Mouse (Mus musculus) cerebellum, adult 2 months (tissue): ENCODE data around the gene Wwp2.

Experiments
- CTCF ChIP-seq: fragments of 200-500 bp; IDR thresholded peaks from 2 replicates; pipeline ENCODE4 v1.5.1; 2011; ENCODE audit warnings: low read depth, mild to moderate bottlenecking, control low read depth, low read length, moderate library complexity, borderline replicate concordance; ENCODE audit not compliant: insufficient read depth
- POLR2A ChIP-seq: fragments of 200-500 bp; IDR thresholded peaks from 2 replicates; pipeline ENCODE4 v1.6.1; 2011; ENCODE audit warnings: low read length, control low read depth, borderline replicate concordance; ENCODE audit not compliant: insufficient read depth

DNA sequence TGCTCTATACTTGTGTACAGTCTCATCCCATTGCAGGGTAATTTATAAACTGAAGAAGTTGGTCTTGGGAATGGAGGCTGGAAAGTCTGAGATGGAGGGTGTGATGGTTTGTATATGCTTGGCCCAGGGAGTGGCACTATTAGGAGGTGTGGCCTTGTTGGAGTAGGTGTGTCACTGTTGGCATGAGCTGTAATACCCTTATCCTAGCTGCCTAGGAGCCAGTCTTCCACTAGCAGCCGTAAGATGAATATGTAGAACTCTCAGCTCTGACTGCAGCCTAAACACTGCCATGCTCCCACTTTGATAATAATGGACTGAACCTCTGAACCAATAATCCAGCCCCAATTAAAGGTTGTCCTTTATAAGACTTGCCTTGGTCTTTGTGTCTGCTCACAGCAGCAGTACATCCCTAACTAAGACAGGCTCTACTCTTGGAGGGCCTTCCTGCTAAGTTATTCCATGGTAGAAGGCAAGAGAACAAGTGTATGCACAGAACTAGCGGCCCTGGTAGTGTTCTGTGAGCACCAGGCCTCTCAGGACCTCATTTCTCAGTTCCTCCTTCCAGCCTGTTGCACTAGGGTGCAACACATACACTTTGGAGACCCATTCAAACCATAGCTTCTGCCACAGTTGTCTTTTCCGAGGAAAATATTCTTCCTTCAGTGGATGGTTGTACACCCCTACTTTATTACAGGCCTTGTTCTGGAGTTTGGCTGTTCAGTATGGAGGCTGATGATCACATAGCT is 3.9 kb downstream of the Wwp2 start:
- TF ChIP-seq POLR2A, result no peak
- TF ChIP-seq CTCF, result no peak
